Mouse (Mus musculus) hindbrain, postnatal 0 days (tissue): ENCODE measurements around the gene Ppp1r18. TPM values are rescaled to one million over a fixed set of nuclear protein-coding genes. Genes with fewer than 3 reads are reported as not detected.

Experiments used
- ATAC-seq: fragments of 200-750 bp; cut with Nextera tagmentation; 2 replicates; pipeline ENCODE4 v1.8.0; 2017; ENCODE audit warnings: mild to moderate bottlenecking, moderate TSS enrichment, moderate library complexity
- DNase-seq: peaks from one replicate; pipeline ENCODE4 v3.0.0-alpha.2; 2015; ENCODE audit warnings: low spot score
- H3K27ac ChIP-seq: fragments of 300-500 bp; sonication (generic); 2 replicates; pipeline ENCODE4 v1.5.1; 2014; ENCODE audit warnings: mild to moderate bottlenecking
- H3K27me3 ChIP-seq: fragments of 300-500 bp; sonication (generic); 2 replicates; pipeline ENCODE4 v1.6.1; 2014; ENCODE audit warnings: low read length, mixed read lengths; ENCODE audit not compliant: insufficient read depth
- H3K36me3 ChIP-seq: fragments of 300-500 bp; sonication (generic); 2 replicates; pipeline ENCODE4 v1.6.1; 2014; ENCODE audit warnings: low read length, mixed read lengths; ENCODE audit not compliant: insufficient read depth
- H3K4me1 ChIP-seq: fragments of 300-500 bp; sonication (generic); 2 replicates; pipeline ENCODE4 v1.6.1; 2014; ENCODE audit warnings: antibody characterized with exemption, low read length, mixed read lengths; ENCODE audit not compliant: insufficient read depth
- H3K4me2 ChIP-seq: fragments of 300-500 bp; sonication (generic); 2 replicates; pipeline ENCODE4 v1.6.1; 2014; ENCODE audit warnings: low read depth, mild to moderate bottlenecking, low read length, moderate library complexity, mixed read lengths
- H3K4me3 ChIP-seq: fragments of 300-500 bp; sonication (generic); 2 replicates; pipeline ENCODE4 v1.5.1; 2014; ENCODE audit warnings: low read length
- H3K9ac ChIP-seq: fragments of 300-500 bp; sonication (generic); replicated peaks from 2 replicates; pipeline ENCODE4 v1.6.1; 2014; ENCODE audit warnings: mild to moderate bottlenecking, low read length, moderate library complexity, mixed read lengths
- H3K9me3 ChIP-seq: fragments of 300-500 bp; sonication (generic); 2 replicates; pipeline ENCODE4 v1.6.1; 2016; ENCODE audit warnings: low read length, mixed read lengths
- CTCF ChIP-seq: IDR thresholded peaks from 2 replicates; pipeline ENCODE4 v1.5.1; 2016; ENCODE audit warnings: antibody characterized with exemption, control low read depth, low read depth
- WGBS: fragments of 180-500 bp; shearing (Covaris S2); extraction: QIAGEN DNeasy Blood & Tissue Kit; methylation state at CpG from one replicate; pipeline ENCODE4 v1.1.7; 2014; 5-methylcytosine and 5-hydroxymethylcytosine counted together
- polyA plus RNA-seq: library from polyadenylated mRNA; unstranded; fragments of >200 nt; fragmentation: Nextera tagmentation; extraction: Ambion mirVana; gene quantifications from 2 replicates; pipeline ENCODE4 v1.2.1, GENCODE M21; 2015
- total RNA-seq: library from RNA; depleted of rRNA; stranded (reverse); fragments of >200 nt; gene quantifications from 2 replicates; pipeline ENCODE4 v1.2.3, GENCODE M21; 2014; rRNA removed

The Ppp1r18 gene
- total RNA-seq (32.0 and 34.3 TPM in 2 replicates), polyA plus RNA-seq (18.4 and 19.3 TPM in 2 replicates)

DNA sequence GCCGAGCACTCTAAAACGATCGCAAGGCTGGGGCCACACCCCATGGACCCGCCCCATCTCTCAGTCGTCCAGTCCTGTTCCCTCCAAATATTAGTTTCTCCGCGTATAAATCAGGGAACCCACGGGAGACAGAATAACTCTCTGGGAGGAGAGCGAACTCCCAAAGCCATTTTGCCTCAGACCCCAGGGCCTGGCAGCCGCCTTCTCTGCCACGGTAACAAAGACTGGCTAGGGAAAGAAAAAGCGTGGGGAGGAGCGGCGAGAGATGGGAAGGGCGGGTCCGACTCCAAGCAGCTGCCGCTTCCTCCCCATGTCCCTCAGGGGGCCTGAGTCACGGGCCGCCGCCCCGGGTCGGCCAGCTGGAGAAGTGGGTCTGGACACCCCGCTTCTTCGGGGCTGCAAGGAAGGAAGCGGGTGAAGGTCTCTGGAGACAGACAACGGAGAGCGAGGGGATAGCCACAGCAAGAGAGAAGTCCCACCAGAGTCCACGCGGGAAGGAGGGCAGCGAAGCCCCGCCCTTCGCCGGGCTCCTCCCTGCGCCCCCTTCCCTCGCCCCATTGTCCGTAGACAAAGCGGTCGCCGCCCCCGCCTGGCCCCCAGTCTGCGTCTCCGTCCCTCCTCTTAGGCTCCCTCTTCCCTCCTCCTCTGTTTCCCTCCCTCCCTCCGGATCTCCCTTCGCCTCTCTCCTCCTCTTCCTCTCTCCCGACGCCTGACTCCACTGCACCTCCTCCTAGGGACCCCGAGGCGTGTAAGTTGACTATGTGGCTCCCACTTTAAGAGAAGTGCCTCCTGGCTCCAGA is at the start of gene Ppp1r18:
TSS of gene Ppp1r18 (plus strand) at position 113 of the 800 bp plus-strand sequence.
- Histone ChIP-seq H3K9ac (peak within 1 kb of the TSS; percentile 84), H3K4me1 (peaks cover 18% of the 10 kb centered on the region), H3K36me3 (no peaks in the 10 kb centered on the region), H3K27me3 (no peaks in the 10 kb centered on the region), H3K4me3 (peak within 1 kb of the TSS; percentile 56), H3K27ac (peak within 1 kb of the TSS; percentile 95), H3K9me3 (no peaks in the 10 kb centered on the region), H3K4me2 (peak within 1 kb of the TSS; percentile 93)
- DNase-seq (peak; percentile 84), ATAC-seq (peak; percentile 57)
- no peak for TF ChIP-seq CTCF
- WGBS = under 1% methylated on average over 39 of the region's 48 CpGs

- Histone ChIP-seq H3K4me3 (no peak overlapping the region), H3K9ac (no peak overlapping the region), H3K4me2 (no peak overlapping the region), H3K4me1 (peaks cover 4% of the 10 kb centered on the region; the same call in 1 of the 2 replicates), H3K27ac (no peak overlapping the region), H3K9me3 (no peaks in the 10 kb centered on the region), H3K36me3 (no peaks in the 10 kb centered on the region), H3K27me3 (no peaks in the 10 kb centered on the region)
- DNase-seq = no peak
- WGBS = 54% methylated on average over 7 of the region's 7 CpGs
- ATAC-seq = no peak
- no peak for TF ChIP-seq CTCF
Measured at GRCm38 (mm10) chr17:35815836-35816235, 49.6 kb upstream of the Ppp1r18 start.

- no peak for TF ChIP-seq CTCF
Measured at GRCm38 (mm10) chr17:35816686-35817085, 48.7 kb upstream of the Ppp1r18 start.

DNA sequence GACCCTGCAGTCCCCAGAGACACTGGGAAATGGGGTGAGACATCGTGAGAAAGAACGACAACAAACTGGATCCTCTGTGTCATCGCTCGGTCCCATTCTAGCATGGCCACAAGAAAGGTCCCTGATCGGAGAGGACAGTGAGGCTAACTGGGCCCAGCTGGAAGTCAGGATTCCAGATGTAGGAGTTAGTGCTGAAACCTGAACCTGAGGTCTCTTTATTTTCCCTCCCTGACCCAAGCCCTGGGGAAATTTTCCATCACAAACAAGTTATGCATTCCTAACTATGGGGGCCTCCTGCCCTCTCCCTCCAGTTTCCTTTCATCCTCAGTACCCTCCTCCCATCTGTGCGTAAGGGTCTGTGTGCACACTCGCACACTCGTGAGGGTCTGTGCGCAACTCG is 48.2 kb upstream of the Ppp1r18 start:
- ATAC-seq (no peak), DNase-seq (no peak)
- Histone ChIP-seq H3K27ac (no peak overlapping the region), H3K4me1 (peaks cover 4% of the 10 kb centered on the region), H3K4me3 (no peak overlapping the region), H3K36me3 (no peaks in the 10 kb centered on the region), H3K27me3 (no peaks in the 10 kb centered on the region), H3K9ac (no peak overlapping the region), H3K9me3 (no peaks in the 10 kb centered on the region), H3K4me2 (no peak overlapping the region)
- WGBS = 58% methylated on average over 10 of the region's 10 CpGs
- TF ChIP-seq CTCF = no peak

More at GRCm38 (mm10) chr17:35816686-35817085, 48.7 kb upstream of the Ppp1r18 start:
- H3K9me3 ChIP-seq = no peaks in the 10 kb centered on the region
- DNase-seq = no peak
- 47% methylated on average over 8 of the region's 14 CpGs for WGBS
- ATAC-seq = no peak
- H3K4me2 ChIP-seq = no peak overlapping the region
- H3K4me1 ChIP-seq = peaks cover 4% of the 10 kb centered on the region; the same call in 1 of the 2 replicates
- H3K36me3 ChIP-seq = no peaks in the 10 kb centered on the region
- H3K4me3 ChIP-seq = no peak overlapping the region
- H3K27me3 ChIP-seq = no peaks in the 10 kb centered on the region
- no peak overlapping the region for H3K27ac ChIP-seq
- H3K9ac ChIP-seq = no peak overlapping the region

DNA sequence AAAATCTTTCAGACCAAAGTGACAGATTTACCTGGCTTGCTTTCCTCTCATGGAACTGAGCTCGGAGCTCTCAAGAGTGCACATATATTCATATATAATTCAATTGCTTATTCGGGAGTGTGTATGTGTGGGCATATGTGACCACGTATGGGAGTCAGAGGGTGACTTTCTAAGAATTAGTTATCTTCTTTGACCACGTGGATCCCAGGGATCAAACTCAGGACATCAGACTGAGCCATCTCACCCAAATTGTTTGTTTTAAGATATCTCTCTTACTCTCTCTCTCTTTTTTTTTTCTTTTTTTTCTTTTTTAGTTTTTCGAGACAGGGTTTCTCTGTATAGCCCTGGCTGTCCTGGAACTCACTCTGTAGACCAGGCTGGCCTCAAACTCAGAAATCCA is 45.3 kb upstream of the Ppp1r18 start:
- H3K36me3 ChIP-seq = no peaks in the 10 kb centered on the region
- no peak overlapping the region for H3K4me3 ChIP-seq
- H3K9me3 ChIP-seq = no peaks in the 10 kb centered on the region
- H3K4me2 ChIP-seq = no peak overlapping the region
- peaks cover 4% of the 10 kb centered on the region for H3K4me1 ChIP-seq
- TF ChIP-seq CTCF = no peak
- H3K27ac ChIP-seq = no peak overlapping the region
- DNase-seq (no peak), ATAC-seq (no peak)
- 84% methylated on average over 5 of the region's 5 CpGs for WGBS
- no peak overlapping the region for H3K9ac ChIP-seq
- H3K27me3 ChIP-seq = no peaks in the 10 kb centered on the region

- TF ChIP-seq CTCF = no peak
- Histone ChIP-seq H3K27me3 (no peaks in the 10 kb centered on the region), H3K27ac (peak within 1 kb of the TSS; percentile 82), H3K4me1 (peaks cover 4% of the 10 kb centered on the region), H3K4me3 (peak within 1 kb of the TSS; percentile 70), H3K4me2 (peak within 1 kb of the TSS; percentile 91), H3K9ac (peak within 1 kb of the TSS; percentile 77), H3K9me3 (no peaks in the 10 kb centered on the region), H3K36me3 (0 out of 2 replicates have a peak, but pooled peaks cover 5% of the 10 kb centered on the region)
- ATAC-seq (peak; percentile 36; the same call in 1 of the 2 replicates), DNase-seq (peak; percentile 80)
- WGBS = under 1% methylated on average over 62 of the region's 62 CpGs
Measured at GRCm38 (mm10) chr17:35821439-35822430, 43.7 kb upstream of the Ppp1r18 start, which contains the start of gene Ier3. Ier3 (plus strand) TSS chr17:35821684.
